Mouse (Mus musculus) erythroblast, embryonic 14.5 days (primary cell): ENCODE results near the gene Dlg2.

Source experiments
- GATA1 ChIP-seq: IDR thresholded peaks from 2 replicates; pipeline ENCODE4 v1.6.1; 2012; ENCODE audit warnings: low read length, inconsistent platforms, mixed read lengths
- TAL1 ChIP-seq: IDR thresholded peaks from 3 replicates; pipeline ENCODE4 v1.6.1; 2012; ENCODE audit warnings: low read length, inconsistent platforms, mixed read lengths

GRCm38 (mm10) chr7:92040785-92041411 lies 1564.4 kb downstream of the Dlg2 start:
- TF ChIP-seq GATA1 (no peak), TAL1 (no peak)
